Mouse (Mus musculus) layer of hippocampus, adult 2 months (tissue): ENCODE results near the gene Erbb2. TPM values are rescaled to one million over a fixed set of nuclear protein-coding genes. Genes with fewer than 3 reads are reported as not detected.

Experiments used
- DNase-seq, 2 experiments: peaks; one replicate each; pipeline ENCODE4 v3.0.0; 2022; ENCODE audit warnings: low spot score in 2 of 2
- H3K27ac ChIP-seq: fragments of 200-600 bp; 2 replicates; pipeline ENCODE4 v1.8.1; 2022
- H3K4me3 ChIP-seq: fragments of 200-600 bp; 2 replicates; pipeline ENCODE4 v1.8.1; 2022; ENCODE audit warnings: mild to moderate bottlenecking
- CTCF ChIP-seq: fragments of 200-600 bp; conservative IDR thresholded peaks from 2 replicates; pipeline ENCODE4 v1.8.1; 2022; ENCODE audit warnings: antibody characterized with exemption, mild to moderate bottlenecking, moderate library complexity
- total RNA-seq, 2 experiments: library from RNA; stranded (reverse); gene quantifications; 2 replicates each; pipeline ENCODE4 v1.2.3; 2021

Erbb2 gene
- total RNA-seq, 2 experiments from 2014 or later = 1.9 to 2.8 TPM

DNA sequence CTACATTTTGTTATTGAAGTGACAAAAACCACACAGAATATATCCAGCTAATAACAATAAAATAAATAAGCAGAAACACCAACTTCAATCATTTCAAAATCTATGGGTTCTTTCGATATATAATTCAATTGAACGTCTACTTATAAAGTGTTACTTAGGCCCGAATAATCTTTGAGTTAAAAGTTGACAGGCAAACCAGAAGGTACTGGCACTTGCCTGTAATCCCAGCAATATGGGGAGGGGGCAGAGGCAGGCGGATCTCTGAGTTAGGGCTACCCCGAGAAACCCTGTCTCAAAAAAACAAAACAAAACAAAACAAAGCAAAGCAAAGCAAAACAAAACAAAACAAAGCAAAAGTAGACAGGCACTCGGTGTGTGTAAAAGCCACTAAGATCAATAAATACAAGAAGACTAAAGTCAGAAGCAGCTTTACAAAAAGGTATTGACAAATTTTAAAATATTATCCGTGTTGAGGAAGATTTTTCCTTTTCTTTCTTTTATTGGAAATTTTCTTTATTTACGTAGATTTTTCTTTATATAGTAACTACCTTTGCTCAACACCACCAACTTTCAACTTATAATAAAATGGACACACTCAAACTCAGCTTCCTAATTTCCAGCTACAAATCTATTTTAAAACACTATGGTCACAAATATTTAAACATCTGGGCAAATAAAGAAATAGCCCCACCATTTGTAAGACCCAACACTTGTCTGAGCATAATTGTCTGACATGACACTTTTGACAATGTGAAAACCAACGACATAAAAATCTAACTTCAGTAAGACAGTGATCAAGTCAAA is 63.6 kb downstream of the Erbb2 start:
- no peak for TF ChIP-seq CTCF
- no peak for DNase-seq
- no peak overlapping the region for H3K27ac ChIP-seq

DNA sequence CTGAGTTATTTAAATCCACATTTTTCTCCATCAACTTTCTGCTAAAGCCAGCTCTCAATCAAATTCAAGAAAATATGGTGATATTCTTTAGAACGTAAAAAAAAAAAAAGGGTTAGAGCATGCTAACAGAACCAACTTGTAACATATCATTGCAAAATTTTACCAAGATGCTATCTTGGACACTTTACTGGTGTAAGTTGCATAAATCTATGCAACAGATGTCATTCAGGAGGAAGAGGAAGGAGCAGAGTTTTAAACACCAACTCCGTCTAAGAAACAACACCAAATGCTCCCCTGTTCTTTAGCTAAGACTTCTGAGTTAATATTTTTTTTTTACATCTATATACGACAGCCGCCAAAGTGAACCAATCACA is 64.2 kb downstream of the Erbb2 start:
- TF ChIP-seq CTCF = no peak
- Histone ChIP-seq H3K27ac (no peak overlapping the region), H3K4me3 (no peak overlapping the region)
- DNase-seq = no peak

More for the DNA sequence above, 63.6 kb downstream of the Erbb2 start:
- H3K4me3 ChIP-seq = no peak overlapping the region

DNA sequence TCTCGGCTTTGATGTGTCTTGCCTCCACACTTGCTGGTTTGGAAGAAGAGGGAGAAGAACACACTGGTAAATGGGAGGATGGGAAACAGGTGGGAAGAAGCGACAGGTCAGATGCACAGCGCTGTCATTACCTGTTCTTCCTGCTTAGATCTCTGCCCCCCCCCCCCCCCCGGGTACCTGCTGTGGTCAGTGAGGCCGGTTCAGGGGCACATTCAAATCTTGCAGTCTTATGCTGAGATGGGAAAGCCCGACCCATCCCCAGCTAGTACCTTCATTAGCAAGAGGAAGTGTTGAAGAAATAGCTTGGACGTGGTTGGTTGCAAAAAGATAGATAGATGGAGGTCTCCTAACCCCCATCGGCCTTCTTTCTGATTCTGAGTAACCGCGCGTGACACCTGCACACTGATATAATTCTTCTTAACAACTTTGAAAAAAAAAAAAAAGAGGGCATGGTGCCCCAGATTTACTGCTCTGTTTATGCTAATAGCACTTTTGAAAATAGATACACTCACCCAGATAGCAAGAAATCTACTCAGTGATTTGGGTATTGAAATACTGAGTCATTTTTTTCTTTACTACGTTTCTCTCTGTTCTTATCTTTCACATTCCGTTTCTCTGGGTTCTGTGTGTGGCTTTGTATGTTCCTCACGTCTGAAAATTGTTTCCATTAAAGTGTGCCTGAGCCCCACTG is 64.9 kb downstream of the Erbb2 start:
- no peak for TF ChIP-seq CTCF
- Histone ChIP-seq H3K27ac (no peak overlapping the region), H3K4me3 (no peak overlapping the region)
- DNase-seq = no peak

DNA sequence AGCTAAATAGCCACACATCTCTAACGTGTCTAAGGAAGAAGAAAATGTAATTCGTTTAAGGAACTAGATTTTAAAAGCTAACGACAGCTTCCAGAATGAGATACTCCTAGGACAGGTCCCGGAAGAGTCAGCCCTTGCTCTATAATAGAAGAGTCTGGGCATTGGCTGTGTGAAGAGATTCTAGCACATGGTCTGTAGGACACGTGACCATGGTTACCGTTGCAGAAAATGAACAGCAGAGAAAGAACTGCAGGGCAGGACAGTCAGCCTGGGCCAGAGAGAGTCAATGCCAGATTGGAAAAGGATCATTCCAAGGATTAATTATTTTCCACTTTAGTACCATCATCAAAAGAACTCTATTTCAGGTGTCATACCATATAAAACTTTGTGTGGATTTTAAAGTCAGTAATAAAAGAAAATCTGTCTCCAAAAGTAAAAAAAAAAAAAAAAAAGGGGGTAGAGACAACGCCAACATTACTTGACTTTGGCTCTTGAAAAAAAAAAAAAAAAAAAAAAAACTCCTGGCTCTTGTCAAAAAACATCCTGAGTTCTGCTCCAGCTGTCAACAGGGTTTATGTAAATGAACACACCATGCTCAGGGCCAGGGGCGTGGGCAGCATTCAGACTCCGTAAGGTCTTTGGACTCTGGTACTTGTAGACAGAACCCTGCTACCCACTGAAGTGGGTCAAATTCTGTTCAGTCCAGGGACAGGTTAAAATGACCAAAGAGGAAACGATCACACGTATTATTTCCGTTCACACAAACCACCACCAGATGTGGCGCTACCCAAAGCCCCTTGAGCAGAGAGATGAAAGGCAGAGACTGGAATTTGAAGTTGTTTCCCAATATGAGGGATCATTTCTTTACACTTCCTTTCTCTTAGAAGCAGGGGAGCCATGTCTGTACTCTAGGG is 67.0 kb downstream of the Erbb2 start:
- Histone ChIP-seq H3K4me3 (no peak overlapping the region), H3K27ac (no peak overlapping the region)
- DNase-seq = no peak
- TF ChIP-seq CTCF = no peak

DNA sequence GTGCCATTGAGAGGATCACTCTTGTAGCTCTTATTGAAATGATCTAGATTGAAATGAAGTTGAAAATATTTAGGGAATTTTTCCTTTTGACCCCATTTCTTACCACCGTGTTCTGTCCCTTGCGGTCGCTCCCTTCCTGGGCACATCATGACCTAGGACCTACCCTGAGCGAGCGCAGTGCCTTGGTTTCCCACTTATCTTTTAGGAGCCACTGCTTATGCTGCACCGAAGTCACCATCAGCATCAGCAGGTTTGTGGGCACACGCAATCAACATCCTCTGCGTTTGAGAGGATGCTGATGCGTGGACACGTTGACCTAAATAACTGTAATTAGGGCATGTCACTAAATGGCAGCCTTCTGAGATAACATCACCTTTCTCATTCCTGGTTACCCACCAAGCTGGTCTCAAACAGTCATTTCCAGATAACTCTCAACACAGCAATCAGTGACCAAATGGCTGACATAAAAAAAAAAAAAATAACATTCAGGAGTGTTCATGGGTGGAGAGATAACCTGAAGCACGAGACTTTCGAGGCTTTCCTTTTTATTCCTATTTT is 67.7 kb downstream of the Erbb2 start:
- no peak for DNase-seq
- Histone ChIP-seq H3K27ac (no peak overlapping the region), H3K4me3 (no peak overlapping the region)
- TF ChIP-seq CTCF = no peak

DNA sequence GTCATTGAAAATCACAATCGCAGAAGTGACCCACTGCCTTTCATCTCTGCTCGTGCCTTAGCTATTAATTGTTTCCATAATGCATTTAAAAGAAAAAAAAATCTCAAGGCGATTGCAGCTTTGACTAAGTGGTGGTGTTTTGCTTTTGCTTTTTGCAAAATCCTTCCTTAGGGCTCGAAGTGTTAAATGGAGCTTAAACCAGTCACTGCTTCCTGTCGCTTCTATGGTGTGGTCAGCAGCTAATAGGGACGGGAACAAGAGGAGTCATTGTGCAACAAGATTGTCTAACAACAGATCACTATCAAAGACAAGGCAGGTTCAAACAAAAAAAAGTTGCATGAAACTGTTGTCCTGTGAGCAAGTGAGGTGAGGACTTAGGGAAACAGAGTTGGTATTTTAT is 69.0 kb downstream of the Erbb2 start:
- TF ChIP-seq CTCF = no peak
- H3K4me3 ChIP-seq = no peak overlapping the region
- no peak for DNase-seq
- H3K27ac ChIP-seq = no peak overlapping the region

DNA sequence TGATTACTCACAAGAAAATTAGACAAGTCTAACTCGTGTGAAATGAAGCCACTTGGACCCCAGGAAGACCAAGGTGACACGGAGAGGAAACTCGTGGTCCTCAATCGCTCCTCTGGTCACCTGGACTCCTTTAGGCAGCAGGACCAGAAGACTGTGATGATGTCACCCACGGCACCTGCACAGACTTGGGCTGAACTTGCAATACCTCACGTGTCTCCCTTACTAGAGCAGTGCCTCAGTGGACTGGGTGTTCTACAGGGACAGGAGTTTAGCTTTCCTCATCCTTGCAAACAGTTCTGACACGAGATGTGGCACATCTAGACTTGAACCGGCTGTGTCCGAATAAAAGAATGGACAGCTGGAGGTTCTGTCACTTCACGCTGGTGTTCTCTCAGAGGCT is 69.8 kb downstream of the Erbb2 start:
- TF ChIP-seq CTCF = no peak
- Histone ChIP-seq H3K4me3 (no peak overlapping the region), H3K27ac (no peak overlapping the region)
- no peak for DNase-seq

DNA sequence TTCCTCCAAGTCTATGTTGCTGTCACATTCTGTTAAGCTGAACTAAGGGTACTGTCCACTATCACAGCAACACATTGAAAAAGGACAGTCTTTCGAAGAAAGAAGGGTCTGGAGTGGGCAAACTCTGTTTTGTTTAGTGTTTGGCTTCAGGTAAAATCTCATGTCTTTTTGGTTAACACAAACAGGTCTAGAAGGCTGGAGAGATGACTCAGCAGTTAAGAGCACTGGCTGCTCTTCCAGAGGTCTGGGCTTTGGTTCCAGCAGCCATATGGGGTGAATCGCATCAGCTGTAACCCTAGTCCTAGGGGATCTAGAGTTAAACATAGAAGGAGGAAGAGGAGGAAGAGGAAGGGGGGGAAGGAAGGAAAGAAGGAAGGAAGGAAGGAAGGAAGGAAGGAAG is 73.5 kb downstream of the Erbb2 start:
- Histone ChIP-seq H3K27ac (no peak overlapping the region), H3K4me3 (no peak overlapping the region)
- no peak for TF ChIP-seq CTCF
- no peak for DNase-seq

Other genes starting within 250 kb of the Erbb2 start
- gene Med1, start 219.2 kb upstream of the Erbb2 start, total RNA-seq = 10 to 100 TPM; 53.4 to 54.5 TPM
- 10 to 100 TPM; 40.9 to 47.0 TPM for gene Cdk12, start 209.4 kb upstream of the Erbb2 start, total RNA-seq
- 100 to 1,000 TPM; 163 to 165 TPM for gene Neurod2, start 82.8 kb upstream of the Erbb2 start, total RNA-seq
- 10 to 100 TPM; 55.9 to 56.2 TPM for gene Ppp1r1b, start 64.1 kb upstream of the Erbb2 start, total RNA-seq
- gene Stard3, start 54.1 kb upstream of the Erbb2 start, total RNA-seq = 10 to 100 TPM; 32.9 to 35.5 TPM
- gene Tcap, start 28.7 kb upstream of the Erbb2 start, total RNA-seq = 1 to 10 TPM in 1 of 2 experiments, under 1 TPM in 1; 0.92 to 1.0 TPM
- not detected for gene Pnmt, start 26.0 kb upstream of the Erbb2 start, total RNA-seq
- 10 to 100 TPM in 1 of 2 experiments, 1 to 10 TPM in 1; 9.1 to 10.3 TPM for gene Pgap3, start 12.0 kb upstream of the Erbb2 start, total RNA-seq
- 10 to 100 TPM; 84.3 to 89.3 TPM for gene Mien1, start 26.5 kb downstream of the Erbb2 start, total RNA-seq
- gene Grb7, start 33.9 kb downstream of the Erbb2 start, total RNA-seq = 1 to 10 TPM; 1.5 to 1.6 TPM
- under 1 TPM in 1 of 2 experiments, not detected in 1; 0.20 TPM for gene Ikzf3, start 133.6 kb downstream of the Erbb2 start, total RNA-seq
- gene Zpbp2, start 138.6 kb downstream of the Erbb2 start, total RNA-seq = not detected
- 10 to 100 TPM; 51.1 to 55.8 TPM for gene Ormdl3, start 174.9 kb downstream of the Erbb2 start, total RNA-seq
- not detected for gene Lrrc3c, start 185.8 kb downstream of the Erbb2 start, total RNA-seq
- 10 to 100 TPM; 11.4 to 11.5 TPM for gene Gm12355, start 213.2 kb downstream of the Erbb2 start, total RNA-seq
- gene Gsdma3, start 213.9 kb downstream of the Erbb2 start, total RNA-seq = not detected
- not detected for gene Gsdma2, start 234.3 kb downstream of the Erbb2 start, total RNA-seq